Mouse (Mus musculus) ovary, postnatal 10 days (tissue): Measurements from ENCODE around the gene Lrrc4b.

Source experiments
- DNase-seq: peaks from one replicate; pipeline ENCODE4 v3.0.0; 2022; ENCODE audit warnings: low spot score

The Lrrc4b gene

DNA sequence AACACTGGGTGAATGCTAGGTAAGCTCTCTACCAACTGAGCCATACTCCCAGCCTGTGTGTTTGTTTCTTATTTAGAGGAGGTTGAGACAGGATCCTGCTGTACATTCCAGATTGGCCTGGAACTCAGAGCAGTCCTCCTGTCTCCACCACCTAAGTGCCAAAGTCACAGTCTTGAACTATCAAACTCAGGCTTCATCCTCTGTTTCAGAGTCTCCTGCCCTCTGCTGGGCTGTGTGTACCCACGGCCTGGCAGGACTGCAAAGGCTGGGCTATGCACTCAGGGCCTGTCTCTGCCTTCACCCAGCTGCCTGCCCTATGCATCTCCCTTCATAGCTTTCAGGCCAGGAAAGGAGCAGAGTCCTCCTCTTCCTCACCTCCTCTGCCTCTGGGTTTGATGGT is 7.4 kb downstream of the Lrrc4b start:
- no peak for DNase-seq

DNA sequence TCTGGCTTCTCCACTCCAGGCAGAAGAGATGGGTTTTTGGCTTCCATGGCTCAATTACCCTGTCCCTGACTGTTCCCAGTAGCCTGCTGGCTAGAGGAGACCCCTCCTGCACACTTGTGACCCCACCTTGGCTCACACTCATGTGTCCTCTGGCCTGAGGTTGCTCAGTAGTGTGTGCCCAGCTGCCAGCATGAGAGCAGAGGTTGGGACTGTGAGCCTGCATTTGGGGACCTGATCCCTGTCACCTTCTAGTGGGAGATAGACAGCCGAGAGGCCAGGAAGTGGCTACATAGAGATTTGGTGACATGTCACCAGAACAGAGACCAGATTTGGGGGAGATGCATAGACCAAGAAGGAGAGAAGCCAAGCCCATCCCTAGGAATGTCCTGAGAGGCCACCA is 8.4 kb downstream of the Lrrc4b start:
- DNase-seq, result no peak

DNA sequence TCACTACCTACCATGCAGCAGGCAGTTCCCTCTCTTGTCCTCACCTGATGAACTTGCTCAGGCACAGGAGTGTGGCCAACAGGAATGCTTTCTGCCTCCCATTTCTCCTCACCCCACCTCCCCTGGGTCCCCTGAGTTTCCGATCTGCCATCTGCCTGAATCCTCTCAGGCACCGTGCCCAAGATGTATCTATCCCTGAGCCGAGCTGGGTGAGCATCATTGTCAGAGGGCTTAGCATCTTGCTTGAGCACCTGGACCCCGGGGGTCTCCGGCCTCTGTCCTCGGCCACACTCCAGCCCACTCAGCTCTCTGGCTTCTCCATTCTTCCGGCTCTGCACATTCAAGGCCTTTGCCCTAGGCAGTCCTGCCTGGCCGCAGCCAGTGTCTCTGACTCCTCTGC is 9.1 kb downstream of the Lrrc4b start:
- DNase-seq, result no peak

DNA sequence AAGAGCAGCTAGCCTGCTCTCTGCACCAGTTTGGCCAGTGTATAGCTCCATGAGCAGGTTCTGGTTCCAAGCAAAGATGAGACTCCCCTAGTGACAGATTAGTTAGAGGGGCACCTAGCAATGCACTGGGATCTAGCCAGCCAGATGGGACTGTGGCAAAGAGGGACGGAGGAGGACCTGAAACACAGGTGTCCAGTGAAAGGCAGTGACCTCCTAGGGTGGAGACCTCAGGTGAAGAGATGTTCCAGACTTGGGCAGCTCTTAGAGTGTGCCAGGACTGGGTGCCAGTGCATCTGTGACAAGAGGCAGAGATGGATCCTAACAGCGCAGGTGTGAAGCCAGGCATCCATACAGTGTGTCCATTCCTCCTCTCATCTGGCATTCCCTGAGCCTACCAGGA is 10.9 kb downstream of the Lrrc4b start:
- DNase-seq, result no peak

DNA sequence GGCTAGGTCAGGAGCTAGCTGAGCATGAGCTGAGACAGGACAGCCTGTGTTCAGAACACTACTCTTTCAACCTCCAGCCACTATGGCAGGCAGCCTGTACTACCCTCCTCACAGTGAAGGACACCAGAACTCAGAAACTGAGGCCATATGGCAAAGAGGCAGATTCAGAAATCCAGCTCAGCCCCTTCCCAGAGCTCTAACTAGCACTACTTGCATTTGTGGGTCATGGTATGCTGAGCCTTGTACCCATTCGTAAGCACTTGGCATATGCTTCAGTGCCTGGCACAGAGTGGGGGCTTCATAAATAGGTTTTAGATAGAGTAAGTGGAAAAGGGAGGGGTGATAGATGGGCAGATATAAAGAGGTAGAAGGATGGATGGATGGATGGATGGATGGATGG is 11.7 kb downstream of the Lrrc4b start:
- no peak for DNase-seq

DNA sequence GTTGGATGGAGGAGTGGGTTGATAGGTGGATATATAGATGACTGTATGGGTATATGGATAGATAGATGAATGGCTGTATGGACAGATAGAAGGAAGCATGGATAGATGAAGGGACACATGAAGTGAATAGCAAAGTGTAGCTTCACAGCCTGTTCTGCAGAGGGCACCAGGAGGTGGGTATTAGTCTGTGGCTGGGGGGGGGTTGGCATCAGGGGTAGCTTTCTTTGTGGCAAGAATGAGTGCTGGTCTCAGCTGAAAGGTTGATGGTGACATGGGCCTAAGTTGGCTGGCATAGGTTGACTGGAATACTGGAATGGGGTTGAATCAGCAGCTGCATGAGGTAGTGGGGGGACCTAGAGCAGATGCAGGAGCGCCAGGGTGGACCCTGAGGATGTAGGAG is 12.4 kb downstream of the Lrrc4b start:
- DNase-seq, result no peak

DNA sequence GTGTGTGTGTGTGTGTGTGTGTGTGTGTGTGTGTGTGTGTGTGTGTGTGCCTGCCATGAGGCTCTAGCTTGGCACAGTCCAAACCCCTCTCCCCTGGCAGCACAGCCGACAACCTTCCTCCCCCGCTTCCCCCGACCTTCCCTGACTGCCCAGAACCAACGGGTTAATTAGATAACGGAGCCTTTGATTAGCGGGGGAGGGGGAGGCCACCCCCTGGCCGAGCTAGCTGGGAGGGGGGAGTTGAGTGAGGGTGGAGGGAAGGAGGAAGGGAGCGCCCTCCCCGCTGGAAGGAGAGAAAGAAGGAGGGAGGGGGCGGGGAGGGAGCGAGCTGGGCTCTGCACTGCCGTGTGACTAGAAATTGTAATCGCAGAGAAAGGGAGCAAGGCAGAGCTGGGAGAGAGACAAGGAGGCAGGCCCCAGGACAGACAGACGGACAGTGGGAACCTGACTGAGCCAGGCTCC is 12.9 kb downstream of the Lrrc4b start:
- DNase-seq, result no peak

DNA sequence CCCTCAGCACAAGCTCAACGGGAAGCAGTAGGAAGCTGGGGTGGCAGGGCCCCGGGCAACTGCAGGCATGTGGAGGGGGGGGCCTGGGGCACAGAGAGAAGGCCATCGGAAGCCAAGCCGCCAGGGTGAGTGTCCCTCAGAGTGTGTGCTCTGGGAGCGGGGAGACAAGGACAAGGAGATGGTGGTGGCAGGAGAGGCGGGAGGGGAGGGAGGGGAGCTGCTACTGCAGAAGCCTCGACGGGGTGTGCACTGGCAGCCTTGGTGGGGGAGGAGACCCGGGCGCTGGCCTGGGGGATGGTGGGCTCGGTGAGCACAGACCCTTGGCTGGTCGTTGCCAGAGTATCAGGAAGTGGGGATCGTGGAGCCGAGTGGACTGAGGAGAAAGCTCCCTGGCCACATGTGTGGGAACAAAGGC is 13.6 kb downstream of the Lrrc4b start:
- DNase-seq, result no peak

DNA sequence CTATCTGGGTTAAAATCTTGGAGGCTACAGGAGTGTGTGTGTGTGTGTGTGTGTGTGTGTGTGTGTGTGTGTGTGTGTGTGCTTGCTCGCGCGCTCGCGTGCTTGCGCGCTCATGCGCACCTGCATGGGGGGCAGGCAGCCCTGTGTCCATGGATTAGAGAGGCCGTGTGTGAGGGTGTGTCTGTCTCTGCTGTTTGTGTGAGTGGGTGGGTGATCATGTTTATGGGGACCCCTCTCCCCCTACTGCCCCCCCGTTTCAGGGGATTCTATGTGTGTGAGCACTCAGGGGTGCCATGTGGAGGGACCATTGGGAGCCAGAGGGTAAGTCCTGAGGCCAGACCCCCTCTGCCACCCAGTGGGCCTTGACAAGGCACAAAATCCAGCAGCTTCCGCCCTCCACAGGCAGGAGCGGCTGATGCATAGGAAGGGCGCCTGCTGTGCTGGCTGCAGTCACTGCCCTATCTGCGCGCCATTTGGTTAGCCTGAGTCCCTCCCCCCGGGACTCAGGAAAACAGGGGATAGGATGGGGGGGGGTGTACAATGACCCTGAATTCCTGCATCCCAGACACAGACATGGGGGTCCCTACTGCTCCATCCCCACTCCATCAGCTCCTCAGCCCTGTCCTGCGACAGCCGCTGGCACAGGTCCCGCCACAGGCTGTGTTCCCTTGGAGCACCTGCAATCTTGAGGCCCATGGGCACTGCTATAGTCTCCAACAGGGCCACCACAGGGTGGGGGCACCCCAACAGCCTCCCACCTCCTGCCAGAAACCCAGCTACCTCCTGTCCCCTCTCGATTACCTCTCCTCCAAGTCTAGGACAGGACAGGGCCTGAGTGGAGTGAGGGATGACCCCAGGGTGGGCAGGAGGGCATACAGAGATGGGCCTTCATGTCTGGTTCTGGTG is 14.7 kb downstream of the Lrrc4b start:
- DNase-seq, result no peak

DNA sequence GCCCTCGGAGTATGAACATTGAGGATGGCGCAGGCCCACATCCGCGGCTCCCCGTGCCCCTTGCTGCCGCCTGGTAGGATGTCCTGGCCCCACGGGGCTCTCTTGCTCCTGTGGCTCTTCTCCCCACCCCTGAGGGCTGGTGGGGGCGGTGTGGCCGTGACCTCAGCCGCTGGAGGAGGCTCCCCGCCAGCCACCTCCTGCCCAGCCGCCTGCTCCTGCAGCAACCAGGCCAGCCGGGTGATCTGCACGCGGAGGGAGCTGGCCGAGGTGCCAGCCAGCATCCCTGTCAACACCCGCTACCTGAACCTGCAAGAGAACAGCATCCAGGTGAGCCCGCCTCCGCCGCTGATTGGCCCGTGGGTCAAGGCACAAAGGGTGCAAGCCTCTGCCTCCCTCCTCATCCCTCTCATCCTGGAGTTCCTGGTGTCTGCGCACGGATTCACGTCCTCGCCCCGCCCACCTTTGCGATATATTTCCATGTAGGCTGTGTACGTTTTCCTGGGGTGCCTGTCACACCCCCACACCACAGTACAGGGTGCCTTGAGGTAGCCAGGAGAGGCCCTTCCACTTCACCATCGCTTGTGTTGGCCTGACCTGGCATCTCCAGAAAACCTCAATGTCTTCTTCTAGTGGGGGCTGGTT is 16.2 kb downstream of the Lrrc4b start:
- DNase-seq, result no peak

DNA sequence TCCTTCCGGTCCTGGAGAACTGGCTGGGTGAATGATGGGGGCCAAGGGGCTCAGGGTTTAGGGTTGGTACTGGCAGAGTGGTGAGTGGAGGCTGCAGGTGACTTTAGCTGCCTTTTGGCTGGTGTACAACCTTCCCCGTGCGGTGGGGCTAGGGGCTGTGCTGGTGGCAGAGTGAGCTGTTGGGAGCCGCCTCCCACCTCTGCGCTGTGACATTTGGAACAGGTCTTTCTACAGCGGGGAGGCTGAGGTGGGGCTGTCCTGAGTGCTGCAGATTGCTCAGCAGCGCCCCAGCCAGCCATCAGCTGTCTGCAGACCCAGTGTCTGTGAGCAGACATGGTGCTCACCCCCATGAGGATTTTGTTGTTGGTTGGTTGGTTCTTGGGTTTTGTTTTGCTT is 16.7 kb downstream of the Lrrc4b start:
- no peak for DNase-seq

DNA sequence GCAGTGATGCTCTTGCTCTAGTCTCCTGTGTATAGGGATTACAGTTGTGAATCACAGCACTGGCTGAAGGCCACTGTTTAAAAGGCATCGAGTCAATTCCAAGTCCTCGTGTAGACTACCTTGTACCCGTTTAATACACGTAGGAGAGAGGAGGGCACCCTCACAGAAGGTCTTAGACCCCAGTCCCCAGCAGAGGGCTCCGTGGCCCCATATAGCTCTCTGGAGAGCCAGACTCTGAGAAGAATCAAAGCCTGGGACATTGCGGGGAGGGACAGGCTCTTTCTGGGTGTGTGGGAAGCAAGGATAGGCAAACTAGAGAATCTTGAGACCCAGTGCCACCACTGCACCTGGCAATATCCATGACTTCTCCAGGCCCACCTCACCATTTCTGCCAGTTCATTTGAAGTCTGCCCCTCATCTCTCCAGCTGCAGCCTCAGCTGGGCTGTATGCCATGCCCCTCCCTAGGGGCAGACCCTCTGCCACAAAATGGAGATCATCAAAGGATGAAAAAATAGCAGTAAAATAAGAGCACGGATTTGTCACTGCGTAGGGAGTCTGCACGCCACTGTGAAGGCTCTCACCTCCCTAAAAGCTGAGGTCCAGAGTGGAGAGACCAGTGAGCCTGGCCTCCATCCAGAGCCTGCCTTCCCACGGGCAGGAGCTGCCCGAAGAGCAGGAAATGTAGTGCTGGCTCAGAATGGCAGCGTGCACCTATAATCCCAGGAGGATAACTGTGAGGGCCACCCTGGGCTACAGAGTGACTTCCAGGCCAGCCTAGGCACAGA is 17.4 kb downstream of the Lrrc4b start:
- DNase-seq, result no peak

DNA sequence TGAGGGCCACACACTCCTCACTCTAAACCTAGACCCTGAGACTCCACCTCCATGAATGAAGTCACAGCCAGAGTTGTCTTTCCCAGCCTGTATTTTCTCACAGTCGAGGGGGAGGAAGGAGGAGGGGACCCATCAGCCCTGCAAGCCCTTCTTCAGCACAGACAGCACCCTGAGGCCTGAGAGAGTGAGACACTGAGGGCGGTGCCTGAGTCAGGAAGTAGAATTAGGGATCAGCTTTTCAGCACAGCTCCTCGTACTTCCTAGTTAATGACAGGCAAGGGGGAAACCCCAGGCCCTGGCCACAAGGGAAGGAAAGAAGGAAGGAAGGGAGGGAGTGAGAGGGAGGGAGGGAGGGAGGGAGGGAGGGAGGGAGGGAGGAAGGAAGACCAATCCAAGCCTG is 24.4 kb downstream of the Lrrc4b start:
- DNase-seq, result no peak

DNA sequence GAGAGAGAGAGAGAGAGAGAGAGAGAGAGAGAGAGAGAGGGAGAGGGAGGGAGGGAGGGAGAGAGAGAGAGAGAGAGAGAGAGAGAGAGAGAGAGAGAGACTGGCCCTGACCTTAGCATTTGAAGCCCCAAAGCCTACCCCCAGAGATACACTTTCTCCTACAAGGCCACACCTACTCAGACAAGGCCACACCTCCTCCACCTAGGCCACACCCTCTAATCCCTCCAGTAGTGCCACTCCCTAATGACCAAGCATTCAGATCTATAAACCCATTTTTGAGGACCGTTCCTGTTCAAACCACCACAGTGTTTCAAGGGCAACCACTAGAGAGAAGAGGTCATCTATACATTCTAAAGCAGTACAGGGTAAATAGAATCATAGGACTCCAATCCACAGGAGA is 27.5 kb downstream of the Lrrc4b start:
- no peak for DNase-seq

DNA sequence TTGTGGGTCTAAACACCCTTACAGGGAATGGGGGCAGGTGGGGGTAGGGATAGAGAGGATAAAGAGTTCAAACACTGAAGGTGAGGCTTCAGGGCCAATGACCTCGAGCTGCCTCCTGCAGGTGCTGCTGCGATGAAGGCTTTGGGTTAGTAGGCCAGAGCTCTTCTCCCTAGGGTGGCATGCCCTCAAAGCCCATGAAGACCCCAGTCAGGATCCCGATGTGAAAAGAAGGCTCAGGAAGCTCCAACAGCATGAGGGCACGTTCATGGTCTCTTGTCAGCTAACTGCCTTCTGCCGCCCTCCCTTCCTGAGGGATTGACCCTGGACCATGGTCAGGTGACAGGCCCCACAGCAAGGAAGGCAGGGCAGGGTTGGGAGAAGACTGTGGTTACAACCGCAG is 31.2 kb downstream of the Lrrc4b start:
- DNase-seq, result no peak

DNA sequence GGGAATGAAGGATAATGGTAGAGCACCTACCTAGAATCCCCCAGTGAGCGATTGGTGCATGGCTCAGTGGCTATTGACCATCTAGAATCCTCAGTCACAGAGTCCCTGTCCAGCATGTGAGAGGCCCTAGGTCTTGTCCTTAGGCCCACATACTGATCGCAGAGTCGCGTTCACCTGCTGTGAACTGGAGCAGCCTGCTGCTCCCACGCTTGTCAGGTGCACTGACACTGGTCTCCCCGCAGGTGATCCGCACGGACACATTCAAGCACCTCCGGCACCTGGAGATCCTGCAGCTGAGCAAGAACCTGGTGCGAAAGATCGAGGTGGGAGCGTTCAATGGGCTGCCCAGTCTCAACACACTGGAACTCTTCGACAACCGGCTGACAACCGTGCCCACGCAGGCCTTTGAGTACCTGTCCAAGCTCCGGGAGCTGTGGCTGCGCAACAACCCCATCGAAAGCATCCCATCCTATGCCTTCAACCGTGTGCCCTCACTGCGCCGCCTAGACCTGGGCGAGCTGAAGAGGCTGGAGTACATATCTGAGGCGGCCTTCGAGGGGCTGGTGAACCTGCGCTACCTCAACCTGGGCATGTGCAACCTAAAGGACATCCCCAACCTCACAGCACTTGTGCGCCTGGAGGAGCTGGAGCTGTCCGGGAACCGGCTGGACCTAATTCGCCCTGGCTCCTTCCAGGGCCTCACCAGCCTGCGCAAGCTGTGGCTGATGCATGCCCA is 32.1 kb downstream of the Lrrc4b start:
- DNase-seq, result no peak

DNA sequence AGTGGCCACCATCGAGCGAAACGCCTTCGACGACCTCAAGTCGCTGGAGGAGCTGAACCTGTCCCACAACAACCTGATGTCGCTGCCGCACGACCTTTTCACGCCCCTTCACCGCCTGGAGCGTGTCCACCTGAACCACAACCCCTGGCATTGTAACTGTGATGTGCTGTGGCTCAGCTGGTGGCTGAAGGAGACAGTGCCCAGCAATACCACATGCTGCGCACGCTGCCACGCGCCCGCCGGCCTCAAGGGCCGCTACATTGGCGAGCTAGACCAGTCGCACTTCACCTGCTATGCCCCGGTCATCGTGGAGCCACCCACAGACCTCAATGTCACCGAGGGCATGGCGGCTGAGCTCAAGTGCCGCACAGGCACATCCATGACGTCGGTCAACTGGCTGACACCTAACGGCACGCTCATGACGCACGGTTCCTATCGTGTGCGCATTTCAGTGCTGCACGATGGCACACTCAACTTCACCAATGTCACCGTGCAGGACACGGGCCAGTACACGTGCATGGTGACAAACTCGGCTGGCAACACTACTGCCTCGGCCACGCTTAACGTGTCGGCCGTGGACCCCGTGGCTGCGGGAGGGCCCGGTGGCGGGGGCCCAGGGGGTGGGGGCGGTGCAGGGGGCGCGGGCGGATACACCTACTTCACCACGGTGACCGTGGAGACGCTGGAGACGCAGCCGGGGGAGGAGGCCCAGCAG is 32.8 kb downstream of the Lrrc4b start:
- no peak for DNase-seq

DNA sequence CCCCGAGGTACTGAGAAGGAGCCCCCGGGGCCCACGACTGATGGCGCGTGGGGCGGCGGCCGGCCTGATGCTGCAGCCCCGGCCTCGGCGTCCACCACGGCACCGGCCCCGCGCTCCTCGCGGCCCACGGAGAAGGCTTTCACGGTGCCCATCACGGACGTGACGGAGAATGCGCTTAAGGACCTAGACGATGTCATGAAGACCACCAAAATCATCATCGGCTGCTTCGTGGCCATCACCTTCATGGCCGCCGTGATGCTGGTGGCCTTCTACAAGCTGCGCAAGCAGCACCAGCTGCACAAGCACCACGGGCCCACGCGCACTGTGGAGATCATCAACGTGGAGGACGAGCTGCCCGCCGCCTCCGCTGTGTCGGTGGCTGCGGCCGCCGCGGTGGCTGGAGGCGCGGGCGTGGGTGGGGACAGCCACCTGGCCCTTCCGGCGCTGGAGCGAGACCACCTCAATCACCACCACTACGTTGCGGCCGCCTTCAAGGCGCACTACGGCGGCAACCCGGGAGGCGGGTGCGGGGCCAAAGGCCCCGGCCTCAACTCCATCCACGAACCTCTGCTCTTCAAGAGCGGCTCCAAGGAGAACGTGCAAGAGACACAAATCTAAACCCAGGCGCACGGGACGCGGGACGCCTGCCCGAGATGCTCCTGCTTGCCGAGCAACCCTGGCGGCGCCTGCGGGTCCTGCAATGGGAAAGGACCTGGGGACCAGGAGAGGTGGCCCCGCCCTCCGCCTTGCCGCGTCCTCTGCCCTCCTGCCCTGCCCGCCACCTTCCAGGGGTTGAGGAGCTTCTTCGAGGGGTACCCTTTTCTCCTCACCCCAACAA is 33.6 kb downstream of the Lrrc4b start:
- no peak for DNase-seq

DNA sequence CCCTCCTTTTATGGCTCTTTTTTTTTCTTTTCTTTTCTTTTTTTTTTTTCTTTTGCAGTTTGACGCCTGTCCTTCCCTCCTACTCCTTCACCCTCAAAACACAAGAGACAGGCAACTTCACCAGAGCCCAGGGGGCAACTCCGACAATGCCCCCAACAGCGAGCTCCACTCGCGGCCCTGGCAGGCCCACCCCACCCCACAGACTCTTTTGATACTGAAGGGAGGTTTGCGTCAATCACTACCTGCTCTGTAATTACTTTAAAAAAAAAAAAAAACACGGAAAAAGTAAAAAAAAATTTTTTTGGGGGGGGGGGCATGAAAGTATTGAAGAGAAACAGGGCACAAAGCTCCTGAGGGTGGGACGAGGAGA is 34.2 kb downstream of the Lrrc4b start:
- no peak for DNase-seq

DNA sequence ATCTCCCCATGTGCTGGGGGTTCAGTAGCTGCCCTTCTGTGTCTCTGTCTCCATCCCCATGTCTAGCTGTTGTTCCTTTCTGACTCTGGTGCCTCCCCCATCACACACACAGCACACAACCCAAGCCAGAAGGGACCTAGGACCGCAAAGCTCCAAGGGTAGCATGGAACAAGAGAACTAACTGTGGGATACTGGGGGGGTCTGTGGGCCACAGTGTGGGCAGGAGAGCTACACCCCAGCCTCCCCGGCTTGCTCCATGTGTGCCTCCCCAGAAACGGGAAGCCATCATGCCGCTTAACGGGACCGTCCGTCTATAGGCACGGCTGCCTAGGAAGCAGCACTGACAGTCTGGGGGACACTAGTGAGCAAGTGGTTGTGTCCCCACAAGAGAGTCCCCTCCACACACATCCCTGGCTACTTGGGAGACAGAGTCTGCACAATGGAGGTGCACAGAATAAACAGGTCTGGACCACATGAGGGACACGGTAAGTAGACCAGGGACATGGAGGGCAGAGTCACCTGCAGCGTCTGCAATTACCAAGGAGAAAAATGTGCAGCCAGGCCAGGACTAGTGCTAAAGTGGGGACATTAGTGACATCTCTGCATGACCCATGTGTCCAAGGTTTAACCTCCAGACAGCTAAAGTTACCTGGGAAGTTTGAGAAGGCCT is 34.9 kb downstream of the Lrrc4b start:
- no peak for DNase-seq
